Mouse (Mus musculus) cerebellum, postnatal 36 days (tissue): ENCODE measurements at regions not wholly inside any gene's neighbourhood (a gene's known extent, or its start where the extent isn't known, plus 50 kb on each side); places are given as distances from the start of the nearest gene placed in this dataset.
A peak's percentile ranks its signal among the peaks of the same experiment; 100 is the strongest.

ENCODE experiments used
- DNase-seq, 2 experiments: peaks; one replicate each; pipeline ENCODE4 v3.0.0; 2021 to 2022; ENCODE audit warnings: mixed read lengths in 2 of 2

GRCm38 (mm10) chr15:62105483-62105882, 1182.7 kb upstream of the A1bg start:
- DNase-seq: no peak

- DNase-seq: peak; percentile 10 to 12
Observed at GRCm38 (mm10) chr15:62104653-62105052, 1181.8 kb upstream of the A1bg start.

- no peak for DNase-seq
Observed at GRCm38 (mm10) chr15:62099683-62100082, 1176.9 kb upstream of the A1bg start.

GRCm38 (mm10) chr15:62098791-62099660, 1176.2 kb upstream of the A1bg start:
- no peak for DNase-seq

GRCm38 (mm10) chr15:62096778-62097177, 1174.0 kb upstream of the A1bg start:
- DNase-seq: no peak

GRCm38 (mm10) chr15:62095198-62095597, 1172.4 kb upstream of the A1bg start:
- DNase-seq: no peak

GRCm38 (mm10) chr15:62093672-62094071, 1170.9 kb upstream of the A1bg start:
- DNase-seq: no peak

- no peak for DNase-seq
Observed at GRCm38 (mm10) chr15:62092671-62093185, 1169.9 kb upstream of the A1bg start.

GRCm38 (mm10) chr15:62091746-62092659, 1169.2 kb upstream of the A1bg start:
- no peak for DNase-seq

- no peak for DNase-seq
Observed at GRCm38 (mm10) chr15:62091144-62091543, 1168.3 kb upstream of the A1bg start.

GRCm38 (mm10) chr15:62088341-62088740, 1165.5 kb upstream of the A1bg start:
- no peak for DNase-seq

GRCm38 (mm10) chr15:62087755-62088154, 1164.9 kb upstream of the A1bg start:
- DNase-seq: no peak

- DNase-seq: no peak
Observed at GRCm38 (mm10) chr15:62086037-62086436, 1163.2 kb upstream of the A1bg start.

GRCm38 (mm10) chr15:62083347-62083746, 1160.5 kb upstream of the A1bg start:
- no peak for DNase-seq

GRCm38 (mm10) chr15:62082539-62082938, 1159.7 kb upstream of the A1bg start:
- no peak for DNase-seq

- DNase-seq: peak; percentile 9 to 15
Observed at GRCm38 (mm10) chr15:62079155-62080109, 1156.6 kb upstream of the A1bg start.

- no peak for DNase-seq
Observed at GRCm38 (mm10) chr15:62076552-62077234, 1153.9 kb upstream of the A1bg start.

GRCm38 (mm10) chr15:62074735-62075134, 1151.9 kb upstream of the A1bg start:
- DNase-seq: no peak

GRCm38 (mm10) chr15:62073595-62073994, 1150.8 kb upstream of the A1bg start:
- no peak for DNase-seq

GRCm38 (mm10) chr15:62071311-62071710, 1148.5 kb upstream of the A1bg start:
- DNase-seq: no peak

GRCm38 (mm10) chr15:62068422-62069160, 1145.8 kb upstream of the A1bg start:
- no peak for DNase-seq
